8 mouse cellular contexts compared by ENCODE assay signal in the genomic region with DNA sequence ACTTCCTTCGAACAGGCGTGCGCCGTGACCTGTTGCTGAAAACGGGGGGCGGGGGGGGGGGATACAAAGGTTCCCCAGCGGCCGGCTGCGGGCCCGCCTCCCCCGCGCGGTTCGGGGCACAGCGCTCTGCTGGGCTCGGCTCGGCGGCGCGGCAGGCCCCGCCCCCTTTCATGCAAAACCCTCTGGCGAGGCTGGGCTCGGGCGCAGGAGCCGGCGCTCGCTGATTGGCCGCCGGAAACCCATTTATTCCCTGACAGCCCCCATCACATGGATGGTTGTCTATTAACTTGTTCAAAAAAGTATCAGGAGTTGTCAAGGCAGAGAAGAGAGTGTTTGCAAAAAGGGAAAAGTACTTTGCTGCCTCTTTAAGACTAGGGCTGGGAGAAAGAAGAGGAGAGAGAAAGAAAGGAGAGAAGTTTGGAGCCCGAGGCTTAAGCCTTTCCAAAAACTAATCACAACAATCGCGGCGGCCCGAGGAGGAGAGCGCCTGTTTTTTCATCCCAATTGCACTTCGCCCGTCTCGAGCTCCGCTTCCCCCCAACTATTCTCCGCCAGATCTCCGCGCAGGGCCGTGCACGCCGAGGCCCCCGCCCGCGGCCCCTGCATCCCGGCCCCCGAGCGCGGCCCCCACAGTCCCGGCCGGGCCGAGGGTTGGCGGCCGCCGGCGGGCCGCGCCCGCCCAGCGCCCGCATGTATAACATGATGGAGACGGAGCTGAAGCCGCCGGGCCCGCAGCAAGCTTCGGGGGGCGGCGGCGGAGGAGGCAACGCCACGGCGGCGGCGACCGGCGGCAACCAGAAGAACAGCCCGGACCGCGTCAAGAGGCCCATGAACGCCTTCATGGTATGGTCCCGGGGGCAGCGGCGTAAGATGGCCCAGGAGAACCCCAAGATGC. TPM values are rescaled to one million over a fixed set of nuclear protein-coding genes. Genes with fewer than 3 reads are reported as not detected.
DNase-seq lines count a peak whose midpoint lies in the region; ATAC-seq and TF ChIP-seq lines count a peak whose summit lies in the region.

TSS of gene Sox2 (plus strand) at position 680 of the 895 bp plus-strand sequence.

- H3K4me1 ChIP-seq in forebrain, embryonic 12.5 days, result peaks cover 37% of the 10 kb centered on the region
- 0 out of 2 replicates have a peak, but pooled peaks cover 3% of the 10 kb centered on the region for H3K4me1 ChIP-seq in hindbrain, postnatal 0 days (ENCODE audit: insufficient read depth, low read length)
- H3K4me1 ChIP-seq in small intestine, adult 2 months (ENCODE audit: control insufficient read depth, insufficient read depth, insufficient read length, low read length), result peaks cover 11% of the 10 kb centered on the region

- no peak for TF ChIP-seq CTCF in hindbrain, postnatal 0 days (IDR thresholded peaks at IDR 0.05; ENCODE audit: low read depth)
- TF ChIP-seq CTCF in left cerebral cortex, adult 2 months (IDR thresholded peaks at IDR 0.05), result no peak
- no peak for TF ChIP-seq CTCF in small intestine, adult 2 months (IDR thresholded peaks at IDR 0.05; ENCODE audit: extremely low read depth, insufficient read length, insufficient replicate concordance, low read depth, low read length)

- H3K4me2 ChIP-seq in forebrain, embryonic 12.5 days, result peak within 1 kb of the TSS; percentile 88
- H3K4me2 ChIP-seq in hindbrain, postnatal 0 days (ENCODE audit: low read depth, low read length), result peak within 1 kb of the TSS; percentile 60

- no peaks in the 10 kb centered on the region; the same call in 1 of the 2 replicates for H3K27me3 ChIP-seq in forebrain, embryonic 12.5 days
- H3K27me3 ChIP-seq in hindbrain, postnatal 0 days (ENCODE audit: insufficient read depth, low read length), result peaks cover 26% of the 10 kb centered on the region
- peaks cover 53% of the 10 kb centered on the region for H3K27me3 ChIP-seq in small intestine, adult 2 months (ENCODE audit: control insufficient read depth, insufficient read depth, low read length)

- no peak for TF ChIP-seq POLR2A in small intestine, adult 2 months (IDR thresholded peaks at IDR 0.05; ENCODE audit: low read depth, low read length)

- intact Hi-C loops in left cerebral cortex, adult 2 months (cut with DNase I), result loop anchor here (5.0 to 10.0 kb wide), 6 partner anchors 442 to 922 kb away; no protein-coding TSS in a partner anchor

- under 1% methylated on average over 77 of the region's 86 CpGs for WGBS in forebrain, embryonic 12.5 days
- WGBS in hindbrain, postnatal 0 days, result under 1% methylated on average over 83 of the region's 86 CpGs
- 2% methylated on average over 85 of the region's 86 CpGs for WGBS in small intestine, adult 2 months

- H3K9me3 ChIP-seq in forebrain, embryonic 12.5 days, result no peaks in the 10 kb centered on the region
- H3K9me3 ChIP-seq in hindbrain, postnatal 0 days (ENCODE audit: low read length), result no peaks in the 10 kb centered on the region

- ATAC-seq in forebrain, embryonic 12.5 days (ENCODE audit: low FRiP score), result peak; percentile 89
- ATAC-seq in hindbrain, postnatal 0 days, result peak; percentile 94
- no peak for ATAC-seq in monocyte, adult 5-6 weeks (replicated peaks; ENCODE audit: insufficient number of reproducible peaks, low FRiP score, low TSS enrichment, poor library complexity, severe bottlenecking)

- peak within 1 kb of the TSS; percentile 100 for H3K27ac ChIP-seq in forebrain, embryonic 12.5 days
- H3K27ac ChIP-seq in hindbrain, postnatal 0 days, result peak within 1 kb of the TSS; percentile 90
- peak within 1 kb of the TSS; percentile 72 for H3K27ac ChIP-seq in left cerebral cortex, adult 2 months
- no peak within 1 kb of the TSS for H3K27ac ChIP-seq in small intestine, adult 2 months (ENCODE audit: insufficient read depth, low read depth, low read length)

- H3K36me3 ChIP-seq in forebrain, embryonic 12.5 days (replicated peaks), result peaks cover 3% of the 10 kb centered on the region
- no peaks in the 10 kb centered on the region for H3K36me3 ChIP-seq in hindbrain, postnatal 0 days (ENCODE audit: insufficient read depth, low read length)
- H3K36me3 ChIP-seq in small intestine, adult 2 months (ENCODE audit: control insufficient read depth, insufficient read depth, low read length), result no peaks in the 10 kb centered on the region

- DNase-seq in ES-CJ7 (ENCODE audit: low read depth, low spot score), result peak; percentile 94
- peak; percentile 80 to 87 for DNase-seq in adrenal gland, postnatal 36 days
- DNase-seq in hindbrain, postnatal 0 days (ENCODE audit: low spot score), result peak; percentile 91
- peak; percentile 62 to 86 for DNase-seq in left cerebral cortex, adult 2 months (ENCODE audit: extremely low spot score in 1 of 2, low spot score in 2 of 2)
- peak; percentile 47 for DNase-seq in lung, postnatal 14 days

- H3K9ac ChIP-seq in forebrain, embryonic 12.5 days, result peak within 1 kb of the TSS; percentile 99
- peak within 1 kb of the TSS; percentile 74 for H3K9ac ChIP-seq in hindbrain, postnatal 0 days (replicated peaks; ENCODE audit: low read length)

- H3K4me3 ChIP-seq in forebrain, embryonic 12.5 days (replicated peaks), result peak within 1 kb of the TSS; percentile 90
- H3K4me3 ChIP-seq in hindbrain, postnatal 0 days (ENCODE audit: low read length), result peak within 1 kb of the TSS; percentile 55
- peak within 1 kb of the TSS; percentile 43 for H3K4me3 ChIP-seq in left cerebral cortex, adult 2 months
- peak within 1 kb of the TSS; percentile 14 for H3K4me3 ChIP-seq in small intestine, adult 2 months (ENCODE audit: low read depth, low read length)

RNA-seq across cellular contexts. Expression of gene Sox2, which starts in this region (rescaled TPM):
- total RNA-seq in adrenal gland, postnatal 36 days (2021), result under 1 TPM; 0.26 to 0.53 TPM
- 75.5 and 77.0 TPM in 2 replicates for polyA plus RNA-seq in forebrain, embryonic 12.5 days (2016; fragmentation: Nextera tagmentation; extraction: Ambion mirVana)
- 68.1 and 80.2 TPM in 2 replicates for total RNA-seq in hindbrain, postnatal 0 days (2014; rRNA removed)
- 22.6 and 26.3 TPM in 2 replicates for polyA plus RNA-seq in hindbrain, postnatal 0 days (2015; fragmentation: Nextera tagmentation; extraction: Ambion mirVana)
- 10 to 100 TPM; 37.8 to 38.2 TPM for total RNA-seq in left cerebral cortex, adult 2 months (2021)
- polyA plus RNA-seq in small intestine, adult 2 months (2012; rRNA removed), result 2.4 TPM in 1 of 2 replicates, not detected in the other
- not detected in 3 replicates for total RNA-seq in monocyte, adult 5-6 weeks (2017)

Comparison
In these comparisons a context has a peak if more than half of its experiments do, and no peak if none do; other contexts are left out.
1. RNA of gene Sox2 (total RNA-seq): 68.1 to 80.2 TPM in hindbrain, postnatal 0 days and 37.8 to 38.2 TPM in left cerebral cortex, adult 2 months; 0.26 to 0.53 TPM in adrenal gland, postnatal 36 days and not detected in monocyte, adult 5-6 weeks; every median in the first group is over 10 times any median in the second.
2. Peak in DNase-seq in adrenal gland, postnatal 36 days; RNA of the gene not detected or under 1 TPM.
3. H3K4me3 ChIP-seq: peak in every context shown above with its lines; median percentile 90 in forebrain, embryonic 12.5 days; 55 in hindbrain, postnatal 0 days; 43 in left cerebral cortex, adult 2 months; 14 in small intestine, adult 2 months.
4. Peak in every context shown above with its lines, with median percentiles within 50 percentile points of each other: DNase-seq.